Mouse (Mus musculus) megakaryocyte-erythroid progenitor cell, adult 5-6 weeks (primary cell): ENCODE results near the gene Cib1. TPM values are rescaled to one million over a fixed set of nuclear protein-coding genes. Genes with fewer than 3 reads are reported as not detected.

Experiments
- total RNA-seq, 2 experiments: library from RNA; stranded (forward) in 1 of 2; stranded (reverse) in 1 of 2; fragments of 200-1000, 215-1000 nt in 1 of 2; fragments of >200 nt in 1 of 2; fragmentation: Nextera tagmentation in 1 of 2; gene quantifications; 2 replicates each; pipeline ENCODE4 v1.2.3; 2014 to 2017

Cib1 gene
- total RNA-seq, 2 experiments from 2014 or later, result 42.4 to 65.7 TPM

Other genes starting within 250 kb of the Cib1 start
- gene Zfp710, start 208.0 kb downstream of the Cib1 start, total RNA-seq (2014; fragmentation: Nextera tagmentation), result 7.1 and 9.0 TPM in 2 replicates
- gene Zfp710, start 208.0 kb downstream of the Cib1 start, total RNA-seq (2017), result 6.2 and 10.3 TPM in 2 replicates
- 80.7 and 102 TPM in 2 replicates for gene Idh2, start 117.4 kb downstream of the Cib1 start, total RNA-seq (2014; fragmentation: Nextera tagmentation)
- gene Idh2, start 117.4 kb downstream of the Cib1 start, total RNA-seq (2017), result 117 and 132 TPM in 2 replicates
- gene Sema4b, start 46.0 kb downstream of the Cib1 start, total RNA-seq (2014; fragmentation: Nextera tagmentation), result 8.3 and 13.4 TPM in 2 replicates
- 3.2 and 3.4 TPM in 2 replicates for gene Sema4b, start 46.0 kb downstream of the Cib1 start, total RNA-seq (2017)
- gene Gdpgp1, start 52 bp upstream of the Cib1 start, total RNA-seq (2014; fragmentation: Nextera tagmentation), result 8.2 and 9.7 TPM in 2 replicates
- gene Gdpgp1, start 52 bp upstream of the Cib1 start, total RNA-seq (2017), result 2.7 and 4.7 TPM in 2 replicates
- not detected in 2 replicates for gene Ttll13, start 13.6 kb upstream of the Cib1 start, total RNA-seq (2014; fragmentation: Nextera tagmentation)
- 0.11 and 1.9 TPM in 2 replicates for gene Ttll13, start 13.6 kb upstream of the Cib1 start, total RNA-seq (2017)
- 24.4 and 37.7 TPM in 2 replicates for gene Ngrn, start 28.4 kb upstream of the Cib1 start, total RNA-seq (2014; fragmentation: Nextera tagmentation)
- gene Ngrn, start 28.4 kb upstream of the Cib1 start, total RNA-seq (2017), result 18.8 and 25.7 TPM in 2 replicates
- gene Vps33b, start 36.8 kb upstream of the Cib1 start, total RNA-seq (2014; fragmentation: Nextera tagmentation), result 33.6 and 37.9 TPM in 2 replicates
- gene Vps33b, start 36.8 kb upstream of the Cib1 start, total RNA-seq (2017), result 43.4 and 54.7 TPM in 2 replicates
- 75.1 and 96.7 TPM in 2 replicates for gene Prc1, start 61.6 kb upstream of the Cib1 start, total RNA-seq (2014; fragmentation: Nextera tagmentation)
- 135 and 138 TPM in 2 replicates for gene Prc1, start 61.6 kb upstream of the Cib1 start, total RNA-seq (2017)
- gene Rccd1, start 91.6 kb upstream of the Cib1 start, total RNA-seq (2014; fragmentation: Nextera tagmentation), result 22.7 and 26.3 TPM in 2 replicates
- 20.4 and 25.0 TPM in 2 replicates for gene Rccd1, start 91.6 kb upstream of the Cib1 start, total RNA-seq (2017)
- 11.2 and 24.2 TPM in 2 replicates for gene Unc45a, start 108.2 kb upstream of the Cib1 start, total RNA-seq (2014; fragmentation: Nextera tagmentation)
- gene Unc45a, start 108.2 kb upstream of the Cib1 start, total RNA-seq (2017), result 20.1 and 23.2 TPM in 2 replicates
- 13.2 and 17.8 TPM in 2 replicates for gene Hddc3, start 110.3 kb upstream of the Cib1 start, total RNA-seq (2014; fragmentation: Nextera tagmentation)
- 10.9 and 40.6 TPM in 2 replicates for gene Hddc3, start 110.3 kb upstream of the Cib1 start, total RNA-seq (2017)
- 20.3 and 33.2 TPM in 2 replicates for gene Man2a2, start 138.6 kb upstream of the Cib1 start, total RNA-seq (2014; fragmentation: Nextera tagmentation)
- 10.8 and 19.4 TPM in 2 replicates for gene Man2a2, start 138.6 kb upstream of the Cib1 start, total RNA-seq (2017)
- gene Fes, start 155.1 kb upstream of the Cib1 start, total RNA-seq (2014; fragmentation: Nextera tagmentation), result 12.5 and 23.2 TPM in 2 replicates
- 1.8 and 17.9 TPM in 2 replicates for gene Fes, start 155.1 kb upstream of the Cib1 start, total RNA-seq (2017)
- 24.9 and 31.5 TPM in 2 replicates for gene Furin, start 172.6 kb upstream of the Cib1 start, total RNA-seq (2014; fragmentation: Nextera tagmentation)
- gene Furin, start 172.6 kb upstream of the Cib1 start, total RNA-seq (2017), result 8.2 and 10.0 TPM in 2 replicates